Mouse (Mus musculus): ENCODE results near the gene Olfr148. TPM values are rescaled to one million over a fixed set of nuclear protein-coding genes. Genes with fewer than 3 reads are reported as not detected.
A peak's percentile ranks its signal among the peaks of the same experiment; 100 is the strongest.

The Olfr148 gene
- total and polyA plus RNA-seq, 2 experiments from 2014 or later: not detected

DNA sequence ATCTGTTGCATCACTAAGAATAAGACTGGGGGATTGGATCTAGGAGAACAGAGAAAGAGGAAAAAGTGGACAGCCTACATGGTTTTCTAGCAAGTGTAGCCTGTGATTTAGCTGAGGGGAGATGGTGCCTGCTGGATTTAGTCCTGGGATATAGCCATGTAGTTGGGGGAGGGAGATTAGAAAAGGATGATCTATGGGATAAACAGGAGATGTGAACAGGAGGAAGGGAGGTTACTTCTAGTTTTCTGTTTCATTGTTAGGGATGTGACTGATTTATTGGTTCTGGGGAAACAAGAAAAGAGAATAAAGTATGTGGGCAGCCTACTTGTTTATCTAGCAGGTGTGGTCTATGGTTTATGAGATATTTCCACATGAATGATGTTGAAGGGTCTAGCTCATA lies 2.0 kb upstream of the Olfr148 start:
- H3K9me3 ChIP-seq (ENCODE audit: low read length): no peaks in the 10 kb centered on the region
- no peaks in the 10 kb centered on the region for H3K27me3 ChIP-seq (ENCODE audit: insufficient read depth, low read length)
- ATAC-seq: no peak
- no peak overlapping the region for H3K4me2 ChIP-seq (ENCODE audit: low read depth, low read length)
- DNase-seq (ENCODE audit: low spot score): no peak
- no peak overlapping the region for H3K27ac ChIP-seq
- TF ChIP-seq CTCF (IDR thresholded peaks at IDR 0.05; ENCODE audit: low read depth): no peak
- H3K36me3 ChIP-seq (ENCODE audit: insufficient read depth, low read length): no peaks in the 10 kb centered on the region
- H3K4me1 ChIP-seq (ENCODE audit: insufficient read depth, low read length): 0 out of 2 replicates have a peak, but pooled peaks cover 4% of the 10 kb centered on the region
- H3K4me3 ChIP-seq (ENCODE audit: low read length): no peak overlapping the region
- no peak overlapping the region for H3K9ac ChIP-seq (replicated peaks; ENCODE audit: low read length)

DNA sequence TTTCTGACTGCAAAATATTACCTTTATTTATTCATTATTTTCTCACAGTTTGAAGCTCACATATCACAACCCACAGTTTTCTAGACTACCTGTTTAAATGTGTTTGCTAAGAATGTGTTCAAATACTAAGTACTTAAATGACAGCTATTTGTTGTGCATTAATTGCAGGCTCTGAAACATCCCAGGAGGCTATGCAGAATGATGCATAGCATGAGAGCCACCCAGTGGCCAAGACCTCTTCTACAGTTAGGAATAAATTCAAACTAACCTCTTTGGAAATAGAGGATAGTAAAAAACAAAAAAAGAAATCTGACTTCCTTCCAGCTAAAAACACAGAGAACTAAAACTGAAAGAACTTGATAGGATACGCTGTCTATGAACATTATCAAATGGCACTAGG lies 1.5 kb downstream of the Olfr148 start:
- DNase-seq (ENCODE audit: low spot score) (peak; percentile 76), ATAC-seq (no peak)
- TF ChIP-seq CTCF (IDR thresholded peaks at IDR 0.05; ENCODE audit: low read depth): peak; percentile 73
- Histone ChIP-seq H3K36me3 (ENCODE audit: insufficient read depth, low read length) (no peaks in the 10 kb centered on the region), H3K9me3 (ENCODE audit: low read length) (no peaks in the 10 kb centered on the region), H3K4me3 (ENCODE audit: low read length) (no peak overlapping the region), H3K27ac (no peak overlapping the region), H3K9ac (replicated peaks; ENCODE audit: low read length) (no peak overlapping the region), H3K27me3 (ENCODE audit: insufficient read depth, low read length) (no peaks in the 10 kb centered on the region), H3K4me2 (ENCODE audit: low read depth, low read length) (no peak overlapping the region), H3K4me1 (ENCODE audit: insufficient read depth, low read length) (no peaks in the 10 kb centered on the region)
- 75% methylated on average over 1 of the region's 1 CpGs for WGBS

DNA sequence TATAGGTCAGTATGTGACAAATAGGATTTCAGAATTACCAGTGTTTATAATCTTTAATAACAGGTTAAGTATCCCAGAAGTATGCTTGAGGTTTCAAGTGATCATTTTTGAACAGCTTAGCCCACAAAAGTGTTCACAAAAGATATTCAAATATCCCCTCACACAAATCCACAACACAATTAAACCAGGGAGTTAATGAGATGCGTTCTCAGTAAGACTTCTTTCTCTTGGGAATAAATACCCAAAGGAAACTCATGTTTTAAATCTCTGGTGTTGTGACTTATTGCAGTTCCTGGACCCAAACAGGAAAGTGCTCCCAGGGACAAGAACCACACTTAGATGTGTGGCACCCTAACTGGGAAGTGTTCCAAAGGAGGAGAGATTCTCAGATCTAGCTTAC lies 10.6 kb downstream of the Olfr148 start, which contains the start of gene Olfr960:
Olfr960 (plus strand) TSS at position 301 of the 400 bp plus-strand sequence.
- no peak for ATAC-seq
- 59% methylated on average over 1 of the region's 1 CpGs for WGBS
- no peaks in the 10 kb centered on the region for H3K36me3 ChIP-seq (ENCODE audit: insufficient read depth, low read length)
- no peak for DNase-seq (ENCODE audit: low spot score)
- H3K9me3 ChIP-seq (ENCODE audit: low read length): no peaks in the 10 kb centered on the region
- no peak for TF ChIP-seq CTCF (IDR thresholded peaks at IDR 0.05; ENCODE audit: low read depth)
- H3K4me1 ChIP-seq (ENCODE audit: insufficient read depth, low read length): no peaks in the 10 kb centered on the region
- H3K9ac ChIP-seq (replicated peaks; ENCODE audit: low read length): no peak within 1 kb of the TSS
- no peaks in the 10 kb centered on the region for H3K27me3 ChIP-seq (ENCODE audit: insufficient read depth, low read length)
- no peak within 1 kb of the TSS for H3K27ac ChIP-seq
- H3K4me3 ChIP-seq (ENCODE audit: low read length): no peak within 1 kb of the TSS
- no peak within 1 kb of the TSS for H3K4me2 ChIP-seq (ENCODE audit: low read depth, low read length)

DNA sequence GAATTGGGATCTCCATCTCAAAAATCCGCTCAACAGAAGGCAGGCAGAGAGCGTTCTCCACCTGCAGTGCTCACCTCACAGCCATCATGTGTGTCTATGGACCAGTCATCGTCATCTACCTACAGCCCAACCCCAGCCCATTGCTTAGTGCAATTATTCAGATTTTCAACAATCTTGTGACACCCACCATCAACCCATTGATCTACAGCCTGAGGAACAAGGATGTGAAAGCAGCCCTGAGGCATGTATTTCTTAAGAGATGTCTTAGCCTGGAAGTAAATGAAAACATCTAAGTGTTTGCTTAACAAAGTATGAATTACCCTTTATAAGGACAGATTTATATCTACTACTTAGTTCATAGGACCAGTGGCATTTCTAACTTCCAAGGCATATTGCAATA lies 13.3 kb downstream of the Olfr148 start:
- Histone ChIP-seq H3K36me3 (ENCODE audit: insufficient read depth, low read length) (no peaks in the 10 kb centered on the region), H3K9me3 (ENCODE audit: low read length) (no peaks in the 10 kb centered on the region), H3K27me3 (ENCODE audit: insufficient read depth, low read length) (no peaks in the 10 kb centered on the region), H3K27ac (no peak overlapping the region), H3K4me1 (ENCODE audit: insufficient read depth, low read length) (no peaks in the 10 kb centered on the region), H3K4me3 (ENCODE audit: low read length) (no peak overlapping the region), H3K4me2 (ENCODE audit: low read depth, low read length) (no peak overlapping the region), H3K9ac (replicated peaks; ENCODE audit: low read length) (no peak overlapping the region)
- no peak for DNase-seq (ENCODE audit: low spot score)
- WGBS: 94% methylated on average over 3 of the region's 3 CpGs
- ATAC-seq: no peak
- no peak for TF ChIP-seq CTCF (IDR thresholded peaks at IDR 0.05; ENCODE audit: low read depth)

DNA sequence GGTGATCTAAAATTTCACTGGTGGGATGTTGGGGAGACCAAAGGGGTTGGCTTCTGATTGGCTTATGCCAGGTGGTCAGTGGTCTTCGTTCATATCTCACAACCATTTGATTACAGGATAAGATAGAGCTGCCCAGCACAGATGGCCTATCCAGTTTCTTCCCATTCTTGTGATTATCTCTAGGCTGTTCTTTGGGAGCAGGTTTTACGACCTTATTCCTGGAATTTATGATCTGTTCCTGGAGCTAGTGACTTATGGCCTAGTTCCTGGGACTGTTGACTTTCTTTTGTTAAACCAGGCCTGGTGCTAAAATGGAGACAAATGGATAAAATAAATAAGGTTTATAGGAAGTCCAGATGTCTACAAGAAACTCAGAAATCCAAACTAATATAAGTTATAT lies 14.3 kb downstream of the Olfr148 start:
- Histone ChIP-seq H3K4me1 (ENCODE audit: insufficient read depth, low read length) (no peaks in the 10 kb centered on the region), H3K27ac (no peak overlapping the region), H3K4me3 (ENCODE audit: low read length) (no peak overlapping the region), H3K4me2 (ENCODE audit: low read depth, low read length) (no peak overlapping the region), H3K36me3 (ENCODE audit: insufficient read depth, low read length) (no peaks in the 10 kb centered on the region), H3K9me3 (ENCODE audit: low read length) (no peaks in the 10 kb centered on the region), H3K9ac (replicated peaks; ENCODE audit: low read length) (no peak overlapping the region), H3K27me3 (ENCODE audit: insufficient read depth, low read length) (no peaks in the 10 kb centered on the region)
- no peak for TF ChIP-seq CTCF (IDR thresholded peaks at IDR 0.05; ENCODE audit: low read depth)
- DNase-seq (ENCODE audit: low spot score): no peak
- no peak for ATAC-seq
- WGBS: 85% methylated on average over 2 of the region's 2 CpGs

DNA sequence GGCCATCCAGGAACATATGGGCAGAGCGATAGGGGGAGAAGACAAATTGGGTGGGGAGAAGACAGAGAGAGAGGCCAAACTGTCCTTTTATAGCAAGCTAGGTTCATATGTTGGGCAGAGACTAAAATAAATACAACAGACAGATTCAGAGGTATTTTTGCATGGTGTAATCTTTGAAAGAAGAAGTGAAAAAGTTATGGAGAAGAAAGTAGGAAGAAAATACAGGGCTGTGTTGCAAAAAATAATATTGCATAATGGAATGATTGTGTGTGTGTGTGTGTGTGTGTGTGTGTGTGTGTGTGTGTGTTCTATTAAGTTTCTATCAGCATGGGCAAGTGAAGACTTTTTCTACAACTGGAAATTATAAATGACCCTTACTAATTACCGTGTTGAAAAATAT lies 18.6 kb downstream of the Olfr148 start:
- WGBS: 93% methylated on average over 2 of the region's 2 CpGs
- no peak overlapping the region for H3K4me2 ChIP-seq (ENCODE audit: low read depth, low read length)

DNA sequence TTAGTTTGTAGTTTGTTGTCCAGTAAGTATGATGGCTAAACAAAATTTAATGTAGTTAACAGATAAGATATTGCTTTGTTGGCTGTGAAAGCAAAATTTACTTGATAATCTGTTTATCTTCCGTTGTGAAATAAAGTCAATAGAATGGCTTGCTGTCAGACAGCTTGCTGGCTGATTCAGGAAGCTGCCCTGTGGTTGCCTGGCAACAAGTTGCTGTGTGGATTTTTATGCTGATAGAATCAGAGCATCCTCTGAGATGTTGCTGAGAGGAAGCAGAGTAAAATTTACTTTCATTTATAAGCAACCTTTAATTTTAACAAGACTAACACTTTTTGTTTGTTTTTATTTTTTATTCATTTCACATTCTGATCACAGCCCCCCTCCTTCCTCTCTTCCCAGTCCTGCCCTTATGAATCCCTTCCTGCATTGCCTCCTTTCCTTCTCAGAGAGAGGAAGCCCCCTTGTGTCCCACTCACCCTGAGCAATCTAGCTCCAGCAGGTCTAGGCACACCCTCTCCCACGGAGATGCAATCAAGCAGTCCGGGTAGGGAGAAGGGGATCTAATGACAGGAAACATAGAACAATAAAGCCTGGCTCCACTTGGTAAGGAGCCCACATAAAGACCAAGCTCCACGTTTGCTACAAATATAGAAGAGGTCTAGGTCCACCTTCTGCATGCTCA lies 23.6 kb downstream of the Olfr148 start:
- no peak overlapping the region for H3K4me2 ChIP-seq (ENCODE audit: low read depth, low read length)
- 20% methylated on average over 4 of the region's 4 CpGs for WGBS
- ATAC-seq (peak; percentile 61; the same call in 1 of the 2 replicates), DNase-seq (ENCODE audit: low spot score) (peak; percentile 64)
- no peaks in the 10 kb centered on the region for H3K9me3 ChIP-seq (ENCODE audit: low read length)
- H3K4me3 ChIP-seq (ENCODE audit: low read length): no peak overlapping the region
- 0 out of 2 replicates have a peak overlapping the region, but pooled peaks have one; percentile 51 for H3K27ac ChIP-seq
- no peak overlapping the region for H3K9ac ChIP-seq (replicated peaks; ENCODE audit: low read length)
- H3K4me1 ChIP-seq (ENCODE audit: insufficient read depth, low read length): no peaks in the 10 kb centered on the region
- no peak for TF ChIP-seq CTCF (IDR thresholded peaks at IDR 0.05; ENCODE audit: low read depth)
- H3K27me3 ChIP-seq (ENCODE audit: insufficient read depth, low read length): no peaks in the 10 kb centered on the region
- H3K36me3 ChIP-seq (ENCODE audit: insufficient read depth, low read length): no peaks in the 10 kb centered on the region

More for the DNA sequence above, 18.6 kb downstream of the Olfr148 start:
- no peaks in the 10 kb centered on the region for H3K36me3 ChIP-seq (ENCODE audit: insufficient read depth, low read length)
- TF ChIP-seq CTCF (IDR thresholded peaks at IDR 0.05; ENCODE audit: low read depth): no peak
- H3K4me1 ChIP-seq (ENCODE audit: insufficient read depth, low read length): no peaks in the 10 kb centered on the region
- H3K4me3 ChIP-seq (ENCODE audit: low read length): no peak overlapping the region
- no peak overlapping the region for H3K27ac ChIP-seq
- no peak for ATAC-seq
- no peak for DNase-seq (ENCODE audit: low spot score)
- no peak overlapping the region for H3K9ac ChIP-seq (replicated peaks; ENCODE audit: low read length)
- no peaks in the 10 kb centered on the region for H3K9me3 ChIP-seq (ENCODE audit: low read length)
- H3K27me3 ChIP-seq (ENCODE audit: insufficient read depth, low read length): no peaks in the 10 kb centered on the region

All from hindbrain, postnatal 0 days (tissue).